Mouse (Mus musculus): ENCODE results near the gene Kif22.

- no peak for TF ChIP-seq HCFC1 (IDR thresholded peaks at IDR 0.05; ENCODE audit: low read depth, low read length)
- no peak for TF ChIP-seq CTCF (IDR thresholded peaks at IDR 0.05 in 2 of 3, conservative IDR thresholded peaks at IDR 0.05 in 1 of 3; ENCODE audit: control insufficient read depth in 1 of 3, insufficient read depth in 1 of 3, low read depth in 2 of 3, low read length in 3 of 3, poor library complexity in 1 of 3, severe bottlenecking in 1 of 3)
- TF ChIP-seq EP300 (IDR thresholded peaks at IDR 0.05; ENCODE audit: low read depth in 1 of 2, low read length in 2 of 2) = no peak
- no peak for TF ChIP-seq CHD1 (IDR thresholded peaks at IDR 0.05; ENCODE audit: low read depth, low read length)
- 0 out of 4 replicates have a peak, but pooled peaks of 1 of the 2 experiments have one; percentile 20 for TF ChIP-seq POLR2A (IDR thresholded peaks at IDR 0.05; ENCODE audit: control insufficient read depth in 1 of 2, insufficient read depth in 1 of 2, low read depth in 1 of 2, low read length in 2 of 2, poor library complexity in 1 of 2)
- no peak for TF ChIP-seq MAFK (IDR thresholded peaks at IDR 0.05; ENCODE audit: borderline replicate concordance, low read depth, low read length)
- no peak for TF ChIP-seq E2F4 (IDR thresholded peaks at IDR 0.05; ENCODE audit: borderline replicate concordance, low read depth, low read length)
- TF ChIP-seq UBTF (IDR thresholded peaks at IDR 0.05; ENCODE audit: borderline replicate concordance, insufficient read depth, low read depth, low read length) = no peak
- no peak for TF ChIP-seq MAZ (IDR thresholded peaks at IDR 0.05; ENCODE audit: low read depth, low read length)
- no peak for TF ChIP-seq GATA1 (IDR thresholded peaks at IDR 0.05; ENCODE audit: low read depth, low read length)
- TF ChIP-seq JUND (IDR thresholded peaks at IDR 0.05; ENCODE audit: low read depth, low read length) = no peak
Observed at GRCm38 (mm10) chr7:127017950-127018345, 24.3 kb downstream of the Kif22 start.
